Mouse (Mus musculus): Measurements from ENCODE around the gene Klc3. TPM values are rescaled to one million over a fixed set of nuclear protein-coding genes. Genes with fewer than 3 reads are reported as not detected.

Gene Klc3
- polyA plus RNA-seq, 1 experiment from 2014 or later, result 2.8 TPM

GRCm38 (mm10) chr7:19404476-19404875 lies 572 bp upstream of the Klc3 start, which contains the start of gene Ckm:
Gene Ckm, plus strand, starts transcription at chr7:19404776.
- peaks cover 21% of the 10 kb centered on the region for H3K4me1 ChIP-seq
- no peaks in the 10 kb centered on the region for H3K36me3 ChIP-seq (replicated peaks)
- H3K9ac ChIP-seq, result peak within 1 kb of the TSS; percentile 53
- H3K27ac ChIP-seq, result no peak within 1 kb of the TSS
- H3K4me3 ChIP-seq (replicated peaks), result peak within 1 kb of the TSS; percentile 55
- peaks cover 4% of the 10 kb centered on the region; the same call in 1 of the 2 replicates for H3K9me3 ChIP-seq
- H3K27me3 ChIP-seq, result peaks cover 75% of the 10 kb centered on the region
- H3K4me2 ChIP-seq, result peak within 1 kb of the TSS; percentile 89
- 53% methylated on average over 7 of the region's 7 CpGs for WGBS
- no peak for ATAC-seq (ENCODE audit: low FRiP score)

- H3K4me3 ChIP-seq (replicated peaks), result no peak overlapping the region
- ATAC-seq (ENCODE audit: low FRiP score), result no peak
- peaks cover 4% of the 10 kb centered on the region; the same call in 1 of the 2 replicates for H3K9me3 ChIP-seq
- H3K27me3 ChIP-seq, result peaks cover 87% of the 10 kb centered on the region
- H3K4me2 ChIP-seq, result no peak overlapping the region
- peaks cover 25% of the 10 kb centered on the region for H3K4me1 ChIP-seq
- H3K36me3 ChIP-seq (replicated peaks), result no peaks in the 10 kb centered on the region
- H3K27ac ChIP-seq, result no peak overlapping the region
- 86% methylated on average over 9 of the region's 9 CpGs for WGBS
- H3K9ac ChIP-seq, result no peak overlapping the region
These were observed 1.3 kb downstream of the Klc3 start for GRCm38 (mm10) chr7:19402535-19403112.

DNA sequence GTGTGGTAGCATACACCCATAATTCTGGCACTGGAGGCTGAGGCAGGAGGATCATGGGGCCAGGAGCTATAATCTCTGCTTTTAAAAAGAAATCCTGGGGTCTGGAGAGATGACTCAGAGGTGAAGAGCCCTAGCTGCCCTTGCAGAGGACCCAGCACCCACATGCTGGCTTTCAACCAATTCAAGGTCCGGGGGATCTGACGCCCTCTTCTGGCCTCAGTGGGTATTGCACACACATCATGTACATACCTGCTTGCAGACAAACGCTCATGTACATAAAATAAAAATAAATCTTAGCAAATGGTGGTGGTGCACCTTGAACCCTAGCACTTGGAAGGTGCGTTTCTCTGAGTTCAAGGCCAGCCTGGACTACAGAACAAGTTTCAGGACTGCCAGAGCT lies 3.0 kb downstream of the Klc3 start:
- H3K27ac ChIP-seq, result no peak overlapping the region
- no peak for ATAC-seq (ENCODE audit: low FRiP score)
- no peak overlapping the region for H3K9ac ChIP-seq
- WGBS, result 86% methylated on average over 4 of the region's 4 CpGs
- H3K36me3 ChIP-seq (replicated peaks), result 0 out of 2 replicates have a peak, but pooled peaks cover under 1% of the 10 kb centered on the region
- H3K4me3 ChIP-seq (replicated peaks), result no peak overlapping the region
- H3K9me3 ChIP-seq, result peaks cover 4% of the 10 kb centered on the region; the same call in 1 of the 2 replicates
- H3K4me1 ChIP-seq, result peaks cover 25% of the 10 kb centered on the region
- H3K27me3 ChIP-seq, result peaks cover 75% of the 10 kb centered on the region
- H3K4me2 ChIP-seq, result no peak overlapping the region

DNA sequence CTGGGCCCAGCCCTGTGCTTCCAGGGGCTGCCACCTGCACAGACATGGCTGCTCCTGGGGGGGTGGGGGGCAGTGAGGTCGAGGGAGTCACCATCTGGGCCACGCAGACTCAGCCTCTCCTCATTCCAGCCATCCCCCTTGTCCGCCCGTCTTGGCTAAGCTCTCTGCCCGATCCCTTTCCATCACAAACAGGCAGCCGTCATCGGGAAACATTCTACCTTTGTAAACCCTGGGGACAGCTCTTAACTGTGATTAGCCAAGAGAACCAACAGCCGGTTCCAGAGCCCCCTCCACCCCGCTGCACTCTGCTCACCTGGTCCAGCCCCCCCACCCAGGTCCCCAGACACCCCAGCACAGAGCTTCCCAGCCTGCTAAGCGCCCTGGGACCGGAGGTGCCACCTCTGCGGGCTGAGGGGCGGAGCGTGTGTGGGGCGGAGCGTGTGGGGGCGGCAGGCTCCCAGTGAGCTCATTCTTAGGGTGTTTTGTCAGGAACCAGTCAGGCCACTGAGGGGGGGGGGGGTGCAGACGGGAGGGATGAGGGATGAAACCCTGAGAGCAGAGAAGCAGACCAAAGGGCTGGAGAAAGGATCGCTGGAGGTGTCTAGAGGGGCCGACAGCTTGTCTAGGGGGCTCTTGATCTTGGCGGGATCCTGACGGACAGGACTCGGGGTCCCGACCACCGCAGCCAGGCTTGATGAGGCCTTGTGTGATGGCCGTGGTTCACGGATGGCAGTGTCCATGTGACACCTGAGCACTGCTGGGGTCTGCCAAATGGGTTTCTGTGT lies 4.2 kb downstream of the Klc3 start:
- 5% methylated on average over 27 of the region's 27 CpGs for WGBS
- peaks cover 65% of the 10 kb centered on the region for H3K27me3 ChIP-seq
- H3K4me2 ChIP-seq, result peak overlapping the region; percentile 52
- H3K4me1 ChIP-seq, result peaks cover 21% of the 10 kb centered on the region
- peak overlapping the region; percentile 36 for H3K9ac ChIP-seq
- H3K27ac ChIP-seq, result no peak overlapping the region
- peaks cover 13% of the 10 kb centered on the region for H3K36me3 ChIP-seq (replicated peaks)
- ATAC-seq (ENCODE audit: low FRiP score), result no peak; the same call in 1 of the 2 replicates
- H3K9me3 ChIP-seq, result peaks cover 4% of the 10 kb centered on the region; the same call in 1 of the 2 replicates
- peak overlapping the region; percentile 30 for H3K4me3 ChIP-seq (replicated peaks)

DNA sequence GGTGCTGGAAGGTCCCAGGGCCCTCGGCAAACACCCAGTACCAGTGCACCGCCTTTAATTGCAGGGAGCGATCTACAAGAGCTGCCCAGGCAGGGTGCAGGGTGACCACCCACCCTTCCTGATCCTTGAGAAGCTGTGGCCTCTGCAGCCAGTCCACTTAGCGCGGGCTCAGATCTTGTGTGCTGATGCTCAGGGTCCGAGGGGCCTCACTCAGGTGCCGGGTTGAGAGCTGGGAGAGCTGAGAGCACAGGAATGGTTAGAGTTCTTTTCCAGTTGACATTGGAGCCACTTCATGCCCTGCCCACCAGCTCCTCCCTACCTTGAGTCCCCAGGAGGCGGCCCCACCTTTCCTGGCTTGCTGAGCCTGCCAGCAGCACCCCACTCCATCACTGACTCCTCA lies 9.4 kb downstream of the Klc3 start:
- Histone ChIP-seq H3K36me3 (replicated peaks) (peaks cover 63% of the 10 kb centered on the region), H3K4me1 (peaks cover 4% of the 10 kb centered on the region; the same call in 1 of the 2 replicates), H3K9ac (no peak overlapping the region), H3K4me2 (no peak overlapping the region), H3K27ac (no peak overlapping the region), H3K9me3 (no peaks in the 10 kb centered on the region), H3K27me3 (peaks cover 13% of the 10 kb centered on the region), H3K4me3 (replicated peaks) (no peak overlapping the region)
- no peak for ATAC-seq (ENCODE audit: low FRiP score)
- 94% methylated on average over 8 of the region's 8 CpGs for WGBS

GRCm38 (mm10) chr7:19388699-19389413 lies 15.0 kb downstream of the Klc3 start:
- WGBS, result 79% methylated on average over 10 of the region's 10 CpGs
- ATAC-seq (ENCODE audit: low FRiP score), result peak; percentile 51; the same call in 1 of the 2 replicates
- H3K9ac ChIP-seq, result no peak overlapping the region
- H3K36me3 ChIP-seq (replicated peaks), result peaks cover 98% of the 10 kb centered on the region
- H3K27me3 ChIP-seq, result no peaks in the 10 kb centered on the region
- no peaks in the 10 kb centered on the region for H3K9me3 ChIP-seq
- H3K27ac ChIP-seq, result 0 out of 2 replicates have a peak overlapping the region, but pooled peaks have one; percentile 42
- no peak overlapping the region for H3K4me3 ChIP-seq (replicated peaks)
- no peak overlapping the region for H3K4me2 ChIP-seq
- peaks cover 14% of the 10 kb centered on the region for H3K4me1 ChIP-seq

GRCm38 (mm10) chr7:19383708-19384107 lies 20.2 kb downstream of the Klc3 start:
- Histone ChIP-seq H3K36me3 (replicated peaks) (peaks cover 50% of the 10 kb centered on the region), H3K9me3 (no peaks in the 10 kb centered on the region), H3K4me3 (replicated peaks) (0 out of 2 replicates have a peak overlapping the region, but pooled peaks have one; percentile 1), H3K27me3 (no peaks in the 10 kb centered on the region), H3K4me2 (peak overlapping the region; percentile 88; the same call in 1 of the 2 replicates), H3K9ac (no peak overlapping the region), H3K4me1 (peaks cover 25% of the 10 kb centered on the region), H3K27ac (no peak overlapping the region)
- ATAC-seq (ENCODE audit: low FRiP score), result no peak
- 85% methylated on average over 9 of the region's 9 CpGs for WGBS

DNA sequence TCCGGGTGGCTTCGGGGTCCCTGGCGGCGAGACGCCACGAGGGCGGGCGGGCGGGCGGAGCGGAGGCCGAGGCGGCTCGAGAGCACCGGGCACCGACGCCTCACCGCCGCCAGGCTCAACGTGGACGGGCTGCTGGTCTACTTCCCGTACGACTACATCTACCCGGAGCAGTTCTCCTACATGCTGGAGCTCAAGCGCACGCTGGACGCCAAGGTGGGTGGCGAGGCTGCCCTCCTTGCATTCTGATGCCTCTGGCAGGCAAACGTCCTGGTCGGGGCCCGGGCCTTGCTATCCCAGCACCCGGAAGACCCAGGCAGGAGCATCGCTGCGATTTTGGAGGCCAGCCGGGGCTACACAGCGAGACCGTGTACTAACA lies 21.8 kb downstream of the Klc3 start:
- H3K9ac ChIP-seq, result peak overlapping the region; percentile 90
- H3K9me3 ChIP-seq, result no peaks in the 10 kb centered on the region
- H3K27ac ChIP-seq, result peak overlapping the region; percentile 59; the same call in 1 of the 2 replicates
- WGBS, result under 1% methylated on average over 37 of the region's 37 CpGs
- peak; percentile 67; the same call in 1 of the 2 replicates for ATAC-seq (ENCODE audit: low FRiP score)
- H3K4me2 ChIP-seq, result peak overlapping the region; percentile 88
- peaks cover 17% of the 10 kb centered on the region for H3K4me1 ChIP-seq
- H3K27me3 ChIP-seq, result no peaks in the 10 kb centered on the region
- peaks cover 34% of the 10 kb centered on the region for H3K36me3 ChIP-seq (replicated peaks)
- peak overlapping the region; percentile 74 for H3K4me3 ChIP-seq (replicated peaks)

- peak within 1 kb of the TSS; percentile 74 for H3K4me3 ChIP-seq (replicated peaks)
- H3K9ac ChIP-seq, result peak within 1 kb of the TSS; percentile 90
- no peaks in the 10 kb centered on the region for H3K9me3 ChIP-seq
- H3K4me2 ChIP-seq, result peak within 1 kb of the TSS; percentile 88
- peaks cover 17% of the 10 kb centered on the region for H3K4me1 ChIP-seq
- peak within 1 kb of the TSS; percentile 59; the same call in 1 of the 2 replicates for H3K27ac ChIP-seq
- ATAC-seq (ENCODE audit: low FRiP score), result peak; percentile 98
- peaks cover 29% of the 10 kb centered on the region for H3K36me3 ChIP-seq (replicated peaks)
- 6% methylated on average over 48 of the region's 48 CpGs for WGBS
- no peaks in the 10 kb centered on the region for H3K27me3 ChIP-seq
These were observed 22.3 kb downstream of the Klc3 start, which contains the start of gene Ercc2 for GRCm38 (mm10) chr7:19381377-19382165. Gene Ercc2, plus strand, starts transcription at chr7:19382010.

GRCm38 (mm10) chr7:19378049-19378448 lies 25.9 kb downstream of the Klc3 start:
- Histone ChIP-seq H3K27me3 (no peaks in the 10 kb centered on the region), H3K9me3 (no peaks in the 10 kb centered on the region), H3K4me2 (no peak overlapping the region), H3K4me1 (peaks cover 7% of the 10 kb centered on the region), H3K4me3 (replicated peaks) (no peak overlapping the region), H3K27ac (no peak overlapping the region), H3K9ac (no peak overlapping the region), H3K36me3 (replicated peaks) (peaks cover 6% of the 10 kb centered on the region; the same call in 1 of the 2 replicates)
- 77% methylated on average over 8 of the region's 8 CpGs for WGBS
- no peak for ATAC-seq (ENCODE audit: low FRiP score)

DNA sequence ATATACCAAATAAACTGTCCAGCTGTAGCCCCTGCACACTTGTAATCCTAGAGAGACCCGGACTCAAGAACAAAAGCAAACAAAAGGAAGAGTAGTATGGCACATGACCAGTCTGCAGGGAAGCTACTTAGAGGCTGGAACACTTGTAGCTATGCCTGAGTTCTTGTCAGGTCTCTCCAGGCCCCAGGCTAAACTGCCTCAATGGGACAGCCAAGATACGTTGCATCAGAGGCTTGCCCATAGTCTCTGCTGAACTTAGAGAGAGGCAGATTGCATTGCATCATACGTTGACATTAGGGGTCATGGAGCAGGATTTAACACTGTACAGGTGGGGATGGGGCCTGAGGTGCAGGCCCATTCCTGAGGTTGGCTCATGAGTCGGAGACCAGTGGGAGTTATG lies 27.9 kb downstream of the Klc3 start:
- 89% methylated on average over 4 of the region's 4 CpGs for WGBS

More for the DNA sequence above, 27.9 kb downstream of the Klc3 start:
- H3K4me2 ChIP-seq, result no peak overlapping the region
- H3K9ac ChIP-seq, result no peak overlapping the region
- H3K27me3 ChIP-seq, result no peaks in the 10 kb centered on the region
- ATAC-seq (ENCODE audit: low FRiP score), result no peak
- H3K9me3 ChIP-seq, result no peaks in the 10 kb centered on the region
- peaks cover 6% of the 10 kb centered on the region; the same call in 1 of the 2 replicates for H3K36me3 ChIP-seq (replicated peaks)
- no peak overlapping the region for H3K4me3 ChIP-seq (replicated peaks)
- no peak overlapping the region for H3K27ac ChIP-seq
- H3K4me1 ChIP-seq, result no peaks in the 10 kb centered on the region

All from forebrain, embryonic 12.5 days (tissue).